In genomic region chr6:90476941-90477518, GRCm38 (mm10) we compare ENCODE assay signal across 9 mouse cellular contexts. TPM values are rescaled to one million over a fixed set of nuclear protein-coding genes. Genes with fewer than 3 reads are reported as not detected.
DNase-seq lines count a peak whose midpoint lies in the region; ATAC-seq and TF ChIP-seq lines count a peak whose summit lies in the region.
"Had no signal": no experiment of that assay in that cellular context is flagged by ENCODE, and none has a peak within 500 bp of the region (broad histone marks: within the 10 kb centered on the region; RNA-seq: fewer than 3 reads in every experiment).

No protein-coding gene starts in this region.

- H3K4me1 ChIP-seq in intestine, embryonic 15.5 days (replicated peaks) = 0 out of 2 replicates have a peak, but pooled peaks cover 2% of the 10 kb centered on the region
- no peaks in the 10 kb centered on the region for H3K4me1 ChIP-seq in intestine, embryonic 16.5 days (ENCODE audit: control insufficient read depth, insufficient read depth, low read length)
- H3K4me1 ChIP-seq in kidney, embryonic 14.5 days (ENCODE audit: control insufficient read depth, insufficient read depth, low read length) = no peaks in the 10 kb centered on the region
- no peaks in the 10 kb centered on the region for H3K4me1 ChIP-seq in midbrain, embryonic 16.5 days (ENCODE audit: control insufficient read depth, insufficient read depth, low read length)

- H3ac ChIP-seq in myocyte (ENCODE audit: control insufficient read depth, insufficient read length) = no peak overlapping the region

- no peak for TF ChIP-seq POLR2A in brain, embryonic 14.5 days (IDR thresholded peaks at IDR 0.05; ENCODE audit: borderline replicate concordance, extremely low read depth, insufficient read depth, insufficient read length, poor library complexity, severe bottlenecking)
- no peak for TF ChIP-seq POLR2A in myocyte (IDR thresholded peaks at IDR 0.05; ENCODE audit: insufficient read length, low read depth)

- H3K9ac ChIP-seq in intestine, embryonic 15.5 days = no peak overlapping the region
- H3K9ac ChIP-seq in intestine, embryonic 16.5 days (ENCODE audit: low read depth, low read length) = no peak overlapping the region
- no peak overlapping the region for H3K9ac ChIP-seq in kidney, embryonic 14.5 days (ENCODE audit: low read depth, low read length)
- no peak overlapping the region for H3K9ac ChIP-seq in midbrain, embryonic 16.5 days (ENCODE audit: low read depth, low read length)

- no peak overlapping the region for H3K4me3 ChIP-seq in intestine, embryonic 15.5 days (replicated peaks)
- H3K4me3 ChIP-seq in intestine, embryonic 16.5 days (ENCODE audit: low read length) = no peak overlapping the region
- H3K4me3 ChIP-seq in gastrocnemius, adult 2 months = peak overlapping the region; percentile 1; the same call in 1 of the 2 replicates
- no peak overlapping the region for H3K4me3 ChIP-seq in kidney, embryonic 14.5 days (ENCODE audit: low read length)
- H3K4me3 ChIP-seq in myocyte = no peak overlapping the region
- no peak overlapping the region for H3K4me3 ChIP-seq in midbrain, embryonic 16.5 days (ENCODE audit: low read depth, low read length)

- WGBS in intestine, embryonic 15.5 days = 59% methylated on average over 14 of the region's 14 CpGs
- WGBS in intestine, embryonic 16.5 days = 52% methylated on average over 14 of the region's 14 CpGs
- 53% methylated on average over 14 of the region's 14 CpGs for WGBS in kidney, embryonic 14.5 days
- WGBS in midbrain, embryonic 16.5 days = 65% methylated on average over 14 of the region's 14 CpGs

- intact Hi-C loops in gastrocnemius, adult 2 months (cut with DNase I) = no loop called here

- no peak overlapping the region for H3K27ac ChIP-seq in intestine, embryonic 15.5 days
- no peak overlapping the region for H3K27ac ChIP-seq in intestine, embryonic 16.5 days (ENCODE audit: low read length)
- peak overlapping the region; percentile 80 for H3K27ac ChIP-seq in gastrocnemius, adult 2 months
- no peak overlapping the region for H3K27ac ChIP-seq in kidney, embryonic 14.5 days (ENCODE audit: low read depth, low read length)
- H3K27ac ChIP-seq in midbrain, embryonic 16.5 days (ENCODE audit: low read length) = no peak overlapping the region

- no peaks in the 10 kb centered on the region for H3K36me3 ChIP-seq in intestine, embryonic 15.5 days
- no peaks in the 10 kb centered on the region for H3K36me3 ChIP-seq in intestine, embryonic 16.5 days (ENCODE audit: control insufficient read depth, insufficient read depth, low read length)
- H3K36me3 ChIP-seq in kidney, embryonic 14.5 days (ENCODE audit: control insufficient read depth, insufficient read depth, low read length) = no peaks in the 10 kb centered on the region
- H3K36me3 ChIP-seq in myocyte (ENCODE audit: control insufficient read depth, insufficient read depth) = no peaks in the 10 kb centered on the region
- no peaks in the 10 kb centered on the region for H3K36me3 ChIP-seq in midbrain, embryonic 16.5 days (ENCODE audit: control insufficient read depth, insufficient read depth, low read length)

- no peaks in the 10 kb centered on the region for H3K9me3 ChIP-seq in intestine, embryonic 15.5 days
- H3K9me3 ChIP-seq in intestine, embryonic 16.5 days (ENCODE audit: control insufficient read depth, low read length) = no peaks in the 10 kb centered on the region
- no peaks in the 10 kb centered on the region for H3K9me3 ChIP-seq in kidney, embryonic 14.5 days (ENCODE audit: control insufficient read depth, low read length)
- no peaks in the 10 kb centered on the region for H3K9me3 ChIP-seq in midbrain, embryonic 16.5 days (replicated peaks; ENCODE audit: control insufficient read depth, low read length, poor library complexity, severe bottlenecking)

- H3K79me2 ChIP-seq in myocyte (ENCODE audit: control insufficient read depth, insufficient read depth) = no peaks in the 10 kb centered on the region

- H3K4me2 ChIP-seq in intestine, embryonic 15.5 days (replicated peaks) = no peak overlapping the region
- H3K4me2 ChIP-seq in intestine, embryonic 16.5 days (ENCODE audit: low read depth, low read length) = no peak overlapping the region
- H3K4me2 ChIP-seq in kidney, embryonic 14.5 days (replicated peaks; ENCODE audit: low read depth, low read length) = no peak overlapping the region
- peak overlapping the region; percentile 30 for H3K4me2 ChIP-seq in myocyte (ENCODE audit: low read depth)
- no peak overlapping the region for H3K4me2 ChIP-seq in midbrain, embryonic 16.5 days (ENCODE audit: low read length)

- peak; percentile 49; the same call in 1 of the 2 replicates for ATAC-seq in intestine, embryonic 15.5 days
- no peak for ATAC-seq in intestine, embryonic 16.5 days
- ATAC-seq in kidney, embryonic 14.5 days (ENCODE audit: low FRiP score, low TSS enrichment) = 0 out of 2 replicates have a peak, but pooled peaks have one; percentile 30
- no peak for ATAC-seq in midbrain, embryonic 16.5 days
- no peak for ATAC-seq in erythroblast, adult 5-6 weeks (replicated peaks; ENCODE audit: low FRiP score, poor library complexity, severe bottlenecking)

- H3K27me3 ChIP-seq in intestine, embryonic 15.5 days (replicated peaks) = no peaks in the 10 kb centered on the region
- no peaks in the 10 kb centered on the region for H3K27me3 ChIP-seq in intestine, embryonic 16.5 days (replicated peaks; ENCODE audit: control insufficient read depth, insufficient read depth, low read length)
- no peaks in the 10 kb centered on the region for H3K27me3 ChIP-seq in kidney, embryonic 14.5 days (ENCODE audit: control insufficient read depth, insufficient read depth, low read length)
- peaks cover 21% of the 10 kb centered on the region for H3K27me3 ChIP-seq in myocyte (ENCODE audit: control insufficient read depth, insufficient read depth, insufficient read length)
- H3K27me3 ChIP-seq in midbrain, embryonic 16.5 days (ENCODE audit: control insufficient read depth, insufficient read depth, low read depth, low read length) = no peaks in the 10 kb centered on the region

- peak; percentile 43 for DNase-seq in brain, embryonic 14.5 days (ENCODE audit: low read depth)
- peak; percentile 88 for DNase-seq in gastrocnemius, adult 2 months

- TF ChIP-seq CTCF in brain, embryonic 14.5 days (IDR thresholded peaks at IDR 0.05; ENCODE audit: borderline replicate concordance, extremely low read depth, insufficient read depth, insufficient read length) = no peak
- TF ChIP-seq CTCF in gastrocnemius, adult 2 months (IDR thresholded peaks at IDR 0.05) = no peak

TF ChIP-seq in myocyte, 11 proteins besides CTCF, POLR2A, EP300 and RAD21:
- TF ChIP-seq MYOD1 (IDR thresholded peaks at IDR 0.05; ENCODE audit: control insufficient read depth in 1 of 3, insufficient read length in 2 of 3, low read depth in 2 of 3) = peak in 1 of 3 experiments; percentile 27
- no peak for TF ChIP-seq CEBPB (IDR thresholded peaks at IDR 0.05; ENCODE audit: insufficient read depth, poor library complexity, severe bottlenecking)
- TF ChIP-seq MYOG (IDR thresholded peaks at IDR 0.05; ENCODE audit: control insufficient read depth in 1 of 3, insufficient read depth in 1 of 3, insufficient read length in 2 of 3, low read depth in 2 of 3) = peak in 1 of 3 experiments; percentile 11
- no peak for TF ChIP-seq REST (IDR thresholded peaks at IDR 0.05; ENCODE audit: insufficient read depth, insufficient read length)
- no peak for TF ChIP-seq TCF3 (IDR thresholded peaks at IDR 0.05; ENCODE audit: insufficient read length, low read depth)
- no peak for TF ChIP-seq TCF12 (IDR thresholded peaks at IDR 0.05; ENCODE audit: insufficient read depth, poor library complexity, severe bottlenecking)

RNA-seq across cellular contexts. Expression of gene Aldh1l1, which starts 9.2 kb away (rescaled TPM):
- 17.5 and 19.8 TPM in 2 replicates for polyA plus RNA-seq in intestine, embryonic 15.5 days (2015; fragmentation: Nextera tagmentation; extraction: Ambion mirVana)
- 27.4 and 32.7 TPM in 2 replicates for polyA plus RNA-seq in intestine, embryonic 16.5 days (2015; fragmentation: Nextera tagmentation; extraction: Ambion mirVana)
- 20.4 and 33.6 TPM in 2 replicates for polyA plus RNA-seq in brain, embryonic 14.5 days (2012; rRNA removed)
- total RNA-seq in gastrocnemius, adult 2 months (2021) = 1 to 10 TPM; 3.6 to 5.3 TPM
- polyA plus RNA-seq in kidney, embryonic 14.5 days (2014; fragmentation: Nextera tagmentation; extraction: Ambion mirVana) = 1.4 and 2.9 TPM in 2 replicates
- 1.1 TPM for polyA plus RNA-seq in myocyte (2012; fragmentation: generic; extraction: Trizol)
- 46.5 and 72.2 TPM in 2 replicates for polyA plus RNA-seq in midbrain, embryonic 16.5 days (2015; fragmentation: Nextera tagmentation; extraction: Ambion mirVana)
- not detected in 2 replicates for total RNA-seq in erythroblast, adult 5-6 weeks (2015; ENCODE audit: low replicate concordance)
- total RNA-seq in erythroblast, adult 5-6 weeks (2017; ENCODE audit: low replicate concordance) = 1.2 TPM in 1 of 2 replicates, not detected in the other

RNA-seq across cellular contexts. Expression of gene Klf15, which starts 14.7 kb away (rescaled TPM):
- 6.3 and 8.2 TPM in 2 replicates for polyA plus RNA-seq in intestine, embryonic 15.5 days (2015; fragmentation: Nextera tagmentation; extraction: Ambion mirVana)
- 5.9 and 6.3 TPM in 2 replicates for polyA plus RNA-seq in intestine, embryonic 16.5 days (2015; fragmentation: Nextera tagmentation; extraction: Ambion mirVana)
- polyA plus RNA-seq in brain, embryonic 14.5 days (2012; rRNA removed) = 11.8 and 12.6 TPM in 2 replicates
- total RNA-seq in gastrocnemius, adult 2 months (2021) = 10 to 100 TPM; 54.4 to 64.4 TPM
- polyA plus RNA-seq in kidney, embryonic 14.5 days (2014; fragmentation: Nextera tagmentation; extraction: Ambion mirVana) = 5.3 and 9.3 TPM in 2 replicates
- polyA plus RNA-seq in myocyte (2012; fragmentation: generic; extraction: Trizol) = 1.8 TPM
- 12.6 and 17.5 TPM in 2 replicates for polyA plus RNA-seq in midbrain, embryonic 16.5 days (2015; fragmentation: Nextera tagmentation; extraction: Ambion mirVana)
- total RNA-seq in erythroblast, adult 5-6 weeks (2015; ENCODE audit: low replicate concordance) = not detected in 2 replicates
- total RNA-seq in erythroblast, adult 5-6 weeks (2017; ENCODE audit: low replicate concordance) = 0.42 and 0.43 TPM in 2 replicates

RNA-seq across cellular contexts. Expression of gene Cfap100, which starts 48.4 kb away (rescaled TPM):
- polyA plus RNA-seq in intestine, embryonic 15.5 days (2015; fragmentation: Nextera tagmentation; extraction: Ambion mirVana) = 0.23 and 0.61 TPM in 2 replicates
- polyA plus RNA-seq in intestine, embryonic 16.5 days (2015; fragmentation: Nextera tagmentation; extraction: Ambion mirVana) = 0.27 and 0.32 TPM in 2 replicates
- 10.1 and 12.7 TPM in 2 replicates for polyA plus RNA-seq in brain, embryonic 14.5 days (2012; rRNA removed)
- under 1 TPM; 0.11 to 0.13 TPM for total RNA-seq in gastrocnemius, adult 2 months (2021)
- 0.53 and 0.91 TPM in 2 replicates for polyA plus RNA-seq in kidney, embryonic 14.5 days (2014; fragmentation: Nextera tagmentation; extraction: Ambion mirVana)
- 0.02 TPM for polyA plus RNA-seq in myocyte (2012; fragmentation: generic; extraction: Trizol)
- 8.4 TPM in 2 replicates for polyA plus RNA-seq in midbrain, embryonic 16.5 days (2015; fragmentation: Nextera tagmentation; extraction: Ambion mirVana)
- total RNA-seq in erythroblast, adult 5-6 weeks (2015; ENCODE audit: low replicate concordance) = not detected in 2 replicates
- total RNA-seq in erythroblast, adult 5-6 weeks (2017; ENCODE audit: low replicate concordance) = not detected in 2 replicates
- polyA plus RNA-seq: spleen, adult 2 months had no signal

Comparison
In these comparisons a context has a peak if more than half of its experiments do, and no peak if none do; other contexts are left out.
1. ATAC-seq: peak in intestine, embryonic 15.5 days (single experiment) and kidney, embryonic 14.5 days (single experiment); none in intestine, embryonic 16.5 days (single experiment), midbrain, embryonic 16.5 days (single experiment) and erythroblast, adult 5-6 weeks (single experiment).